10 mouse cellular contexts compared by ENCODE assay signal in the genomic region with DNA sequence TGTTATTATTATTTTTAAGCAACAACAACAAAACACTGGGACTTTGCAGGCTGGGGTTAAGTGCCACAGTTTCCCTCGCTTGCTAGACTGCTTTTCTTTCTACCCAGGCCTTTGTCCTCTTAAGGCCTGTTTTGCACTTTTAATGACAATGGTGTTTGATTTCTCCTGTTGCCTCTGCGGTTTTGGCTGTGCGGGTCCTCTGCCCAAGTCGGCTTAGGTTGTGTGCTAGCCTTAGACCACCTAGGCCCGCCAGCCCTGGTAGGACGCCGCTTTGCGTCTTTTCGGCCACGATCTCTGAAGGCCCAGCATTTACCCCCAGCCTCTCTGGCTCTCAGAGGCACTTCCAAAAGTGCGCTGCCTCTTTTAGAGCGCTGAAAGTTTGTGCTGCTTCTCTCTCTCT. TPM values are rescaled to one million over a fixed set of nuclear protein-coding genes. Genes with fewer than 3 reads are reported as not detected.
DNase-seq lines count a peak whose midpoint lies in the region; ATAC-seq and TF ChIP-seq lines count a peak whose summit lies in the region.
"Had no signal": no experiment of that assay in that cellular context is flagged by ENCODE, and none has a peak within 500 bp of the region (broad histone marks: within the 10 kb centered on the region; RNA-seq: fewer than 3 reads in every experiment).

No protein-coding gene starts in this region.

- intact Hi-C loops in left cerebral cortex, postnatal 4 days (cut with DNase I), result loop anchor here (5.0 kb wide), 2 partner anchors 1018 to 1083 kb away; no protein-coding TSS in a partner anchor

- no peak overlapping the region for H3K9ac ChIP-seq in kidney, embryonic 16.5 days (replicated peaks; ENCODE audit: low read length)
- H3K9ac ChIP-seq in intestine, embryonic 16.5 days (ENCODE audit: low read depth, low read length), result no peak overlapping the region
- H3K9ac ChIP-seq: heart, embryonic 13.5 days had no signal

- no peaks in the 10 kb centered on the region for H3K36me3 ChIP-seq in kidney, adult 2 months (ENCODE audit: control insufficient read depth, insufficient read depth, low read length)
- H3K36me3 ChIP-seq in kidney, embryonic 16.5 days (ENCODE audit: insufficient read depth, low read length), result no peaks in the 10 kb centered on the region
- no peaks in the 10 kb centered on the region for H3K36me3 ChIP-seq in intestine, embryonic 16.5 days (ENCODE audit: control insufficient read depth, insufficient read depth, low read length)
- H3K36me3 ChIP-seq: heart, embryonic 13.5 days had no signal

- 24% methylated on average over 12 of the region's 12 CpGs for WGBS in kidney, adult 2 months
- WGBS in kidney, embryonic 16.5 days, result 4% methylated on average over 12 of the region's 12 CpGs
- WGBS in intestine, embryonic 16.5 days, result 19% methylated on average over 12 of the region's 12 CpGs

- H3K9me3 ChIP-seq in kidney, embryonic 16.5 days (ENCODE audit: low read length), result no peaks in the 10 kb centered on the region
- H3K9me3 ChIP-seq in intestine, embryonic 16.5 days (ENCODE audit: control insufficient read depth, low read length), result no peaks in the 10 kb centered on the region
- H3K9me3 ChIP-seq: heart, embryonic 13.5 days had no signal

- no peak for TF ChIP-seq POLR2A in kidney, adult 2 months (IDR thresholded peaks at IDR 0.05; ENCODE audit: low read depth, low read length)

- no peak for ATAC-seq in kidney, embryonic 16.5 days (ENCODE audit: low FRiP score, low TSS enrichment)
- no peak for ATAC-seq in intestine, embryonic 16.5 days
- ATAC-seq in inflammation-experienced regulatory T-cells, adult 6 months, result no peak

- peaks cover 1% of the 10 kb centered on the region; the same call in 1 of the 2 replicates for H3K27me3 ChIP-seq in kidney, adult 2 months (replicated peaks; ENCODE audit: control insufficient read depth, insufficient read depth, low read length)
- peaks cover 56% of the 10 kb centered on the region for H3K27me3 ChIP-seq in kidney, embryonic 16.5 days (ENCODE audit: insufficient read depth, low read length)
- H3K27me3 ChIP-seq in intestine, embryonic 16.5 days (replicated peaks; ENCODE audit: control insufficient read depth, insufficient read depth, low read length), result peaks cover 44% of the 10 kb centered on the region

- H3K4me2 ChIP-seq in kidney, embryonic 16.5 days (replicated peaks; ENCODE audit: low read depth, low read length), result no peak overlapping the region
- no peak overlapping the region for H3K4me2 ChIP-seq in intestine, embryonic 16.5 days (ENCODE audit: low read depth, low read length)
- H3K4me2 ChIP-seq: heart, embryonic 13.5 days; liver, embryonic 11.5 days had no signal

- no peak overlapping the region for H3K27ac ChIP-seq in kidney, adult 2 months (ENCODE audit: insufficient read depth, low read depth, low read length)
- no peak overlapping the region for H3K27ac ChIP-seq in kidney, embryonic 16.5 days (ENCODE audit: low read length)
- no peak overlapping the region for H3K27ac ChIP-seq in intestine, embryonic 16.5 days (ENCODE audit: low read length)
- H3K27ac ChIP-seq: heart, embryonic 13.5 days had no signal

- DNase-seq in kidney, adult 2 months, result peak; percentile 23
- DNase-seq in R1 (ENCODE audit: low read depth, low spot score), result peak; percentile 50
- peak; percentile 31 for DNase-seq in embryo, embryonic 9.5 days (ENCODE audit: extremely low spot score)
- DNase-seq in left cerebral cortex, postnatal 4 days, result no peak
- no peak for DNase-seq in layer of hippocampus, adult 18-20 months (ENCODE audit: low spot score in 2 of 2)

- peaks cover 2% of the 10 kb centered on the region; the same call in 1 of the 2 replicates for H3K4me1 ChIP-seq in kidney, adult 2 months (ENCODE audit: control insufficient read depth, insufficient read depth, low read length)
- H3K4me1 ChIP-seq in kidney, embryonic 16.5 days (ENCODE audit: insufficient read depth, low read length), result peaks cover 15% of the 10 kb centered on the region
- H3K4me1 ChIP-seq in intestine, embryonic 16.5 days (ENCODE audit: control insufficient read depth, insufficient read depth, low read length), result 0 out of 2 replicates have a peak, but pooled peaks cover 10% of the 10 kb centered on the region

- no peak for TF ChIP-seq CTCF in kidney, adult 2 months (conservative IDR thresholded peaks at IDR 0.05; ENCODE audit: insufficient read depth, insufficient read length, low read depth, low read length)

- no peak overlapping the region for H3K4me3 ChIP-seq in kidney, adult 2 months (ENCODE audit: insufficient read depth, low read depth, low read length)
- H3K4me3 ChIP-seq in kidney, embryonic 16.5 days (ENCODE audit: low read length), result no peak overlapping the region
- 0 out of 2 replicates have a peak overlapping the region, but pooled peaks have one; percentile 5 for H3K4me3 ChIP-seq in intestine, embryonic 16.5 days (ENCODE audit: low read length)
- H3K4me3 ChIP-seq: heart, embryonic 13.5 days had no signal

RNA-seq across cellular contexts. Expression of a gene that starts 2.9 kb away (rescaled TPM):
- 4.7 and 5.4 TPM in 2 replicates for polyA plus RNA-seq in kidney, adult 2 months (2012; rRNA removed)
- 1.6 and 2.6 TPM in 2 replicates for polyA plus RNA-seq in kidney, embryonic 16.5 days (2015; fragmentation: Nextera tagmentation; extraction: Ambion mirVana)
- polyA plus RNA-seq in intestine, embryonic 16.5 days (2015; fragmentation: Nextera tagmentation; extraction: Ambion mirVana), result 2.1 and 2.6 TPM in 2 replicates
- 100 to 1,000 TPM; 265 to 341 TPM for total RNA-seq in left cerebral cortex, postnatal 4 days (2021)
- polyA plus RNA-seq in inflammation-experienced regulatory T-cells, adult 6 months (2017; shearing (Covaris generic)), result not detected
- 10 to 100 TPM; 16.5 to 18.8 TPM for total RNA-seq in layer of hippocampus, adult 18-20 months (2021)

Comparison
In these comparisons a context has a peak if more than half of its experiments do, and no peak if none do; other contexts are left out.
1. DNase-seq: peak in kidney, adult 2 months (single experiment), R1 (single experiment) and embryo, embryonic 9.5 days (single experiment); none in left cerebral cortex, postnatal 4 days (single experiment) and layer of hippocampus, adult 18-20 months (0 of 2).